Mouse (Mus musculus) bone marrow macrophage, adult 2 months (primary cell): ENCODE measurements around the gene Nek2. TPM values are rescaled to one million over a fixed set of nuclear protein-coding genes. Genes with fewer than 3 reads are reported as not detected.

Experiments used
- H3K27ac ChIP-seq: 2 replicates; pipeline ENCODE4 v1.5.1; 2012; ENCODE audit warnings: low read depth, low read length; ENCODE audit not compliant: insufficient read depth
- H3K4me1 ChIP-seq: 2 replicates; pipeline ENCODE4 v1.6.1; 2012; ENCODE audit warnings: low read length; ENCODE audit not compliant: control insufficient read depth, insufficient read depth
- H3K4me3 ChIP-seq: 2 replicates; pipeline ENCODE4 v1.5.1; 2012; ENCODE audit warnings: mild to moderate bottlenecking, low read length, moderate library complexity; ENCODE audit not compliant: insufficient read depth
- CTCF ChIP-seq: IDR thresholded peaks from 2 replicates; pipeline ENCODE4 v1.5.1; 2012; ENCODE audit warnings: low read depth, mild to moderate bottlenecking, low read length, moderate library complexity
- POLR2A ChIP-seq: IDR thresholded peaks from 2 replicates; pipeline ENCODE4 v1.6.1; 2012; ENCODE audit warnings: mild to moderate bottlenecking, low read depth, low read length, borderline replicate concordance
- polyA plus RNA-seq: library from polyadenylated mRNA; stranded (reverse); fragments of >200 nt; gene quantifications from 2 replicates; pipeline ENCODE4 v1.2.4, GENCODE M21; 2012; ENCODE audit not compliant: missing spikeins, insufficient read depth, insufficient read length

The Nek2 gene
- polyA plus RNA-seq, 1 experiment = 13.1 TPM

GRCm38 (mm10) chr1:191854716-191855115 lies 33.5 kb downstream of the Nek2 start:
- TF ChIP-seq POLR2A (no peak), CTCF (no peak)
- Histone ChIP-seq H3K4me1 (peaks cover 13% of the 10 kb centered on the region), H3K4me3 (no peak overlapping the region), H3K27ac (no peak overlapping the region)

GRCm38 (mm10) chr1:191855136-191855878 lies 34.1 kb downstream of the Nek2 start:
- Histone ChIP-seq H3K4me3 (no peak overlapping the region), H3K4me1 (peaks cover 8% of the 10 kb centered on the region), H3K27ac (no peak overlapping the region)
- TF ChIP-seq CTCF (no peak), POLR2A (no peak)

- no peak overlapping the region for H3K4me3 ChIP-seq
- peaks cover 8% of the 10 kb centered on the region for H3K4me1 ChIP-seq
- TF ChIP-seq POLR2A = no peak
- TF ChIP-seq CTCF = no peak
- no peak overlapping the region for H3K27ac ChIP-seq
Measured at GRCm38 (mm10) chr1:191856886-191857651, 35.8 kb downstream of the Nek2 start.

GRCm38 (mm10) chr1:191858136-191858535 lies 36.9 kb downstream of the Nek2 start:
- Histone ChIP-seq H3K27ac (no peak overlapping the region), H3K4me3 (no peak overlapping the region), H3K4me1 (peaks cover 8% of the 10 kb centered on the region)
- TF ChIP-seq POLR2A (no peak), CTCF (no peak)

GRCm38 (mm10) chr1:191859847-191860246 lies 38.6 kb downstream of the Nek2 start:
- H3K27ac ChIP-seq = no peak overlapping the region
- TF ChIP-seq POLR2A = no peak
- TF ChIP-seq CTCF = no peak
- peaks cover 8% of the 10 kb centered on the region for H3K4me1 ChIP-seq
- H3K4me3 ChIP-seq = no peak overlapping the region

GRCm38 (mm10) chr1:191861247-191861646 lies 40.0 kb downstream of the Nek2 start:
- Histone ChIP-seq H3K4me1 (no peaks in the 10 kb centered on the region), H3K27ac (no peak overlapping the region), H3K4me3 (no peak overlapping the region)
- TF ChIP-seq POLR2A (no peak), CTCF (no peak)

GRCm38 (mm10) chr1:191863833-191864550 lies 42.7 kb downstream of the Nek2 start:
- no peak overlapping the region for H3K4me3 ChIP-seq
- TF ChIP-seq CTCF (no peak), POLR2A (no peak)
- H3K27ac ChIP-seq = no peak overlapping the region
- no peaks in the 10 kb centered on the region for H3K4me1 ChIP-seq

GRCm38 (mm10) chr1:191864551-191865027 lies 43.3 kb downstream of the Nek2 start:
- TF ChIP-seq CTCF = no peak
- no peak for TF ChIP-seq POLR2A
- H3K4me1 ChIP-seq = no peaks in the 10 kb centered on the region
- H3K4me3 ChIP-seq = no peak overlapping the region
- no peak overlapping the region for H3K27ac ChIP-seq

GRCm38 (mm10) chr1:191872076-191872710 lies 50.9 kb downstream of the Nek2 start:
- no peak for TF ChIP-seq CTCF
- TF ChIP-seq POLR2A = no peak

GRCm38 (mm10) chr1:191875006-191875405 lies 53.8 kb downstream of the Nek2 start:
- Histone ChIP-seq H3K27ac (no peak overlapping the region), H3K4me3 (no peak overlapping the region), H3K4me1 (peaks cover 35% of the 10 kb centered on the region)
- no peak for TF ChIP-seq POLR2A
- no peak for TF ChIP-seq CTCF

More at GRCm38 (mm10) chr1:191872076-191872710, 50.9 kb downstream of the Nek2 start:
- Histone ChIP-seq H3K4me3 (no peak overlapping the region), H3K4me1 (peaks cover 19% of the 10 kb centered on the region), H3K27ac (no peak overlapping the region)
